Mouse (Mus musculus) kidney, postnatal 14 days (tissue): ENCODE measurements around the gene Tcea2.

ENCODE experiments used
- DNase-seq: peaks from one replicate; pipeline ENCODE4 v3.0.0; 2022; ENCODE audit warnings: mixed read lengths

Gene Tcea2

DNA sequence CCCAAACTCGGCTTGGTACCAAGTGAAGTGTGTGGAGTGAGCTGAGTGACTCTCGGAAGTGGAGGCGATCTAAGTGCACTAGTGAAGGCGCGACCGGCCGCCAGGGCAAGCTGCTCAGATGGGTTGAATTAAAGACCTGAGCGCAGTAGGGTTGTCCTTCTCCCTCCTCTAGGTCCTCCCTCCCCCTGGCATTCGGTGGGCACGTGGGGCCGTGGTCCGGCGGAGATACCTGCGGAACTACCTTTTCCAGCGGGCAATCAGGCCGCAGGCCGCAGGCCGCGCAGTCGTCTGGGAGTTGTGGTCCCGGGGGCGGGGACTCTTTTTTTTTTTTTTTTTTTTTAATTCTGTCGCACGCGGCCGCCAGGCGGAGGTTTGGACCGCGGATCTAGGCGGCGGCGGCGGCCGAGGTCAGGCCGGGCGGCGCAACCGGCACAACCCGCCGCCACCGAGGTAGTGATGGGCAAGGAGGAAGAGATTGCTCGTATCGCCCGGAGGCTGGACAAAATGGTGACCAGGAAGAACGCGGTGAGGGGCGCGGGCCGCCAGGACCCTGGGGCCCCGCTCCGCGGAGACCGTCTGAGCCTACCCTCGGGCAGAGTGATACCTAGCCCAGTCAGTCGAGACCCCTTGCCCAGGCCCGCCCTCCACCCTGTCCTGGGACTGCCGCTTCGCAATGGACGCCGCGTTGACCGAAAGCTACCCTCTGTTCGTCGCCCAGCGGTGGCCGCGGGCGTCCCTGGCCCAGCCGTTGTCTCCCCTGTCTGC is at the start of gene Tcea2:
Gene Tcea2 (plus strand): TSS at position 360 of the 765 bp plus-strand sequence.
- DNase-seq, result peak; percentile 88

GRCm38 (mm10) chr2:181632624-181633023 is 47.5 kb upstream of the Tcea2 start:
- DNase-seq, result no peak

DNA sequence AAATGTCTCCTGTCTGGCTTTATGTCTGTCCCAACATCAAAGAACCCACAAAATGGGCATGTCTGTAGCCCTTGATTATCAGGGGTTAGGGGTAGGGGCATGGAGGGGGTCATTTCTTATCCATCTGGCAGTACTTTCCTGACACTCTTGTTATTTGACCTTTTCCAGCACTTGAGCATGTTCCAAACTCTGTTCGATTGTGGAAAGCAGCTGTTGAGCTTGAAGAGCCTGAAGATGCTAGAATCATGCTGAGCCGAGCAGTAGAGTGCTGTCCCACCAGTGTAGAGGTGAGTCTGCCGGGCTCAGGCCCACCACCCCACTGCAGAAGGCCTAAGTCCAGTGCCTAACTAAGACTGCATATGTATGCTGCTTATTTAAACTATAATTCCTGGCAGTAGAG is 44.2 kb upstream of the Tcea2 start:
- DNase-seq, result no peak

DNA sequence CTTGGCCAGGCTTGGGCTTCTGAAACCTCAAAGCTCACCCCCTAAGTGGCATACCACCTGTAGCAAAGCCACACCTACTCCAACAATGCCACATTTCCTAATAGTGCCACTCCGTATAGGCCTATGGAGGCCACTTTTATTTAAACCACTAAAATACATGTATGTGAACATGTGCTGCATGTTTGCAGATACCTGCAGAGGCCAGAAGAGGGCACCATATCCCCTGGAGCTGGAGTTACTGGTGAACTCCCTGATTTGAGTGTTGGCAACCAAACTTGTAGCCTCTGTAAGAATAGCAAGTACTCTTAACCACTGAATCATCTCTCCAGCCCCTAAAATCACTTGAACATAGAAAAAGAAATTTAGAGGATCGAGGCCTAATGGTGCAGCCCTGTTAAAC is 35.7 kb upstream of the Tcea2 start:
- DNase-seq, result peak; percentile 52

DNA sequence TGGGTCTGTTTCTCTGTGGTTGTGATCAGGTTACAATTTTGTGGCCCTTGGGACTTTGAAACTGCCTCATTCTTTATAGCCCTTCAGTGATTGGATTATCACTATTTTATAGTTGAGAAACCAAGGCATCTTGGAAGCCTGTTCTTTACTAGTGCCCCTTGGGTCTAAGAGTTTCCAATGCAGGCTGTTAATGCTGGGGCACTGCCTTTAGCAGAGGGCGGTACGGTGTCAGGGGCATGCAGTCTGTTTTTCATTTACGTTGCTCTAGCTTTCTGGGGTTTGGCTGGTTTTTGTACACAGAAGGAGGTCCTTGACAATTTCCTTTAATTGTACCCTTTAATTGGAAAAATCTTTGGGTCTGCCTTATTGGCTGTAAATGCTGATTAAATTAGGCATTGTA is 34.4 kb upstream of the Tcea2 start:
- no peak for DNase-seq

DNA sequence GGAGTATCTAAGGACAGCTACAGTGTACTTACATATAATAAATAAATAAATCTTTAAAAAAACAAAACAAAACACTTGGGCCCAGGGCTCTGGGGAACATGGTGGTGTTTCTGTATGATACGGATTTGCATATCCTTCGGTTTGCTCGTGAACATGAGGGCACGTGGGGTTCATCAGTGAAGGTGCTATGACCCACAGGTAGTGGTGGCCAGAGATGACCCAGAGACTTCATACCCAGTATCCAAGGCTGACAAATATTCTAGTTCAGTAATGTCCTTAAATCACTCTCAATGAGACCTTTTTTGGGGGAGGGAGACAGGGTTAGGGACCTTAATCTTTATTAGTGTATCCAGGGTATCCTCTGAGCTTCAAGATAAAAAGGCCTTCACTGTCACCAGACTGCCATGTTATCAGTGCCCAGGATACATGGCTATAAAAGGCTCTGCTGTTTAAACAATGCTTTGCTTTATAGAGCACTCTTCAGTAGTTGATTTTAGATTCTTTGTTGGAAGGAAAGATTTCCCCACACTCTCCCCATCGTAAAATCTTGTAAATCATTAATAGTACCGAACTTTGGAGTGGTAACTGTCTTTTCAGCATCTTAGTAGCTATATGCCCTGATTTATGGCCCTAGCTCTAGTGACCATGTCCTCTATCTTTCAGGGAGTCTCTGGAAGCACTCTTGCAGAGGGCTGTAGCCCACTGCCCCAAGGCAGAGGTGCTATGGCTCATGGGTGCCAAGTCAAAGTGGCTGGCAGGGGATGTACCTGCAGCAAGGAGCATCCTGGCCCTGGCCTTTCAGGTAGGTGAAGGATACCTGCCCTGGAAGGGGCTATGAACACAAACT is 33.3 kb upstream of the Tcea2 start:
- DNase-seq, result no peak

- no peak for DNase-seq
Measured at GRCm38 (mm10) chr2:181648926-181649325, 31.2 kb upstream of the Tcea2 start.

- no peak for DNase-seq
Measured at GRCm38 (mm10) chr2:181653065-181653464, 27.0 kb upstream of the Tcea2 start.

GRCm38 (mm10) chr2:181653523-181653922 is 26.6 kb upstream of the Tcea2 start:
- DNase-seq, result no peak

- DNase-seq, result no peak
Measured at GRCm38 (mm10) chr2:181656734-181657133, 23.4 kb upstream of the Tcea2 start, which contains the start of gene Gm29797. Gene Gm29797, plus strand, starts transcription at chr2:181657034.

DNA sequence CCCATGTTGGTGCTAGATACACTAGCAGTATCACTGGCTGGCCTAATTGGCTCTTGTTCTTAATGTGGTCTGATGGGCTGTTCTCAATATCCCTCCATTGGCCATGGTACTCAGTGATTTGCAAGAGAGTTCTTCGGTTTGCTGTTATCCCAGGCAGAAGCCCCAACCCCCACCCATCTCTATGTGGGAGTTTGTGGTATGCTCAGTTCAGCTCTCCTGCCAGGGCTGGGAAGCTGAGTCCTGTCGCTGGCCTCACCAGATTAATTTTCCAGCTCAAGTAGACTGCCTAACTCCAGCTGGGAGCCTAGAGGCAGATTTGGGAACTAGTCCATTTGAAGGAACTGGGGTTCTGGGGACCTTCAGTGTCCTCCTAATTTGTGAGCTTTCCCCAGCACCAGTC is 22.7 kb upstream of the Tcea2 start:
- DNase-seq, result no peak

GRCm38 (mm10) chr2:181658528-181658927 is 21.6 kb upstream of the Tcea2 start:
- no peak for DNase-seq

DNA sequence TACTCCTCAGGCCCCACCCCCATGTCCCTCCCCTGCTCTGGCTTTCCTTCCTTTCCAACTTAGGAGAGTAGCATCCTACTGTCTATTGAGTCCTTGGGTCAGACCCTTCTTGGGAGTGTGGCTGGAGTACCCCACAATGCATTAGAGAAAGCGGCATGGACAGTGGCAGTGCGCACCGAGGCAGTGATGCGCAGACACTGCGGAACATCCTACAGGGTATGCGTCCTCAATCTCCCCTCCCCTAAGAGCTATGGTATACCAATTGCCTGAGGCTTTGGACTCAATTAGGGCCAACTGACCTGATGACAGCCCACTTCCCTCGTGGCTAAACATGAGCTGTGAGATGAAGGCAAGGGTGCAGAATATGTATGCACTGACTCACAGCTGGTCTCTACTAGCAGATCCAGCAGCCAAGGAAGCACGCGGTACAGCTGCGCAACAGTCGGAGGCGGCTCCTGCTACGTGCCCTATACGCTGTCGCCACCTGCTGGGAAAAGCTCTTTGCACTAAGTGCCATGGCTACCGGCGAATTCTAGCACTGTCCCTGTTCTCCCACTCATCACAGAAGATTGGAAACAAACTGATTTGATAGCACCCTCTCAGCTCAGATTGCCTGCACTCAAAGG is 21.1 kb upstream of the Tcea2 start:
- DNase-seq, result peak; percentile 80

DNA sequence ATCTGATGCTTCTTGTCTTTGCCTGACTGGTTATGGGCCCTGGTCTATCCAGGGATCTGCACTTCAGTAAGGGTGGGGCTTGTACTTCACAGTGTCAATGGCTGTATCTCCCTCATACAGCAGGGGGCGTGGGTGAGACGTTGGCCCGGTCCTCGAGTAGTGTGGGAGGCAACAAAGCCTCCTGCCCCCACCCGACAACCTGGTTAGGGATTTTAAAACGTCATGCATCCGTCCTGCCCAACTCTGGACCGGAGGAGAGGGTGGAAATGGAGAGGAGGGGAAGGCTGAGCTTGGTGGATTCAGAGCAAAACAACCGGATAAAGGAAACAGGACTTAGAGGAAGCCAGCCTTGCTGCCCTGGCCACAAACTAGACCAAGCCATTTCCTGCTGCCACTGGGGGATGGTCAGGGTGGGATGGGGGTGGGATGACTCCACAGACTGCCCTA is 20.5 kb upstream of the Tcea2 start:
- DNase-seq, result peak; percentile 92

DNA sequence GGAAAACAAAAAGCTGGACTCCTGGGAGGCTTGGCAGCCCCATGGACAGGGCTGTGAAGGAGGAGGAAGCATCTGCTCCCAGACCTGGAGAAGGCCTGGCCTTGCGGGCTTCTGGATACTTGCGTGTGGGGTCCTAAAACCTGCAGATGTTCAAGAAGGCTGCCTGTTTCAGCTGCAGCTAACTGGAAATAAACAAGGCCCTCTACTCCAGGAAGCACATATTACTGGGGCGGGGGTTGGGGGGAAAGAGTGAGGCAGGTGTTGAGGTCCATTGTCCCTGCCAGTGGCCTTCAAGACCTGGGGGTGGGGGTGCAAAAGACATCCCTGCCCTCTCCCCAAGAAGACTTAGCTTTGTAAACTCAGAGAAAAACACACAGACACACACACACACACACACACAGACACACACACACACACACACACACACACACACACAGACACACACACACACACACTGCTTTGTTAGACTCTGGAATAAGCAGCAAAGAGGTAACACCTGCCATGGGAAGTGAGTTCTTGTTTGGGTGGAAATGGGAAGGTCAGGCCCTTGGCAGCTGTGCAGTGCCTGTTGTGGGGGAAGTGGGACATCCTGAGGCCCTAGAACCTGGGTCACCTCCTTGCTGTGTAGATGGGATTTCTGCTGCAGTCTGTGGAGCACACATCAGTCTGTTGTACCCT is 17.4 kb upstream of the Tcea2 start:
- DNase-seq, result peak; percentile 69

GRCm38 (mm10) chr2:181663298-181663630 is 16.8 kb upstream of the Tcea2 start:
- DNase-seq, result peak; percentile 79

DNA sequence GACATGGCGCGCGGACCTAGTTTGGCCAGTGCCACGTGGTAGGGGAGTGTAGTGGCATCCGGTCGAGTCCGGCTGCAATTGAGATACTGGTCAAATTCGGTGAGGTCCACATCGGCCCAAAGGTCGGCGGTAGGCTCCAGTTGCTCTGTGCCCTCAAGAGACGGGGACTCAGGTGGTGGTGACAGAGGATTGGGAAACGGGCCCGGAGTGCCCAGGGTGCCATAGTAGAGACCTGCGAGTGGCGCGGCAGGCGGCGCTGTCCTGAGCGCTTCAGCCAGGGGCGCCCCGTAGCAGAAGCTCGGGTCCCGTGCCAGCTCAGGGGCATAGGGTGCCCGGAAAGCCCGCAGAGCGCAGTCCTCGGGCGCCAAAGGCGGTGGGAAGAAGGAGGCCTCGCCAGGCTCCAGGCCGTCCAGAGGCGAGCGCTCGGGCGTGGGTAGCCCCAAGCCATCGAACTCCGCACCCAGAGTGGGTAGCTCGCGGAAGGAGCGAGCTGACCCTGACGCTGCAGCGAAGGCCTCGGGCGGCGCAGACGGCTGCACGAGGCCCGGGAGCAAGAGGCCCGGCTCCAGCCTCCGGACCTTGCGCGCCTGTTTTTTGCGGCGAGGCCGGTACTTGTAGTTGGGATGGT is 9.7 kb upstream of the Tcea2 start:
- peak; percentile 36 for DNase-seq

DNA sequence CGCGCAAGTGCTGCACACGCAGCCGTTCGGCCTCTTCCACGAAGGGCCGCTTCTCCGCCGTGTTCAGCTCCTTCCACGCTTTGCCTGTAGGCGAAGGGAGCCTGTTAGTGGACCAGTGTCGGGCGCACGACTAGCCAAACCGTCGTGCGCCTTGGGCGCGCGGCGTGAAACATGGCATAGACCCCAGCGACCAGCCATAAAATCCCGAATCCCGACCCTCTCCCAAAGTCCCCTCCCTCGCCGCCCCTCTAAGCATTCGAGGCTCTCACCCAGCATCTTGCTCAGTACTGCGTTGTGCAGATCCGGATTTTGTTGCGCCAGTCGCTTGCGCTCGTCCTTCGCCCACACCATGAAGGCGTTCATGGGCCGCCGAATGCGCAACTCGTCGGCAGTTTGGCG is 9.2 kb upstream of the Tcea2 start:
- DNase-seq, result no peak

GRCm38 (mm10) chr2:181671326-181671725 is 8.8 kb upstream of the Tcea2 start, which contains the start of gene Sox18:
Gene Sox18, minus strand, starts transcription at chr2:181671640.
- peak; percentile 81 for DNase-seq

DNA sequence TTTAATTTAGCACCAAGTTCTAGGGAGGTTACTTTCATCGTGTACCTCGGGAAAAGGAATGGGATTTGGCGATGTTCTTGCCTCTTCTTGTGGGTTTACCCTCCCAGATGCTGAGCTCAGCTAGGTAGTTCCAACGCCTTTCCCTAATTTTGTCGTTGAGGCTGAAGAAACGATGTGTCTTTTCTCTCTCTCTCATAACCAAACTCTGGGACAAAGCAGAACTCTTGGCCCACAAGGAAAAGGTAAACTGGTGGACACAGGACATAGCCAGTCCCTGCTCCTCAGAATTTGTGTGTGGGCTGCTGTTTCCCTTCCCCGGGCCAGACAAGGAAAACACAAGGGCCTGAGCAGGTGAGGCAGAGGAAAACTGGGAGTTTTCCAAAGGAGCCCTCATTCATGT is 8.1 kb upstream of the Tcea2 start:
- DNase-seq, result no peak

- peak; percentile 15 for DNase-seq
Measured at GRCm38 (mm10) chr2:181673501-181673900, 6.6 kb upstream of the Tcea2 start.

GRCm38 (mm10) chr2:181674934-181675333 is 5.2 kb upstream of the Tcea2 start:
- no peak for DNase-seq
